Mouse (Mus musculus) adrenal gland, postnatal 14 days (tissue): ENCODE measurements around the gene Sox3. TPM values are rescaled to one million over a fixed set of nuclear protein-coding genes. Genes with fewer than 3 reads are reported as not detected.

Experiments
- DNase-seq: peaks from one replicate; pipeline ENCODE4 v3.0.0; 2021; ENCODE audit warnings: mixed read lengths
- long read RNA-seq, 2 experiments: library from polyadenylated mRNA; stranded (forward); transcript quantifications; one replicate each; pipeline ENCODE4 v2.0.0; 2021
- total RNA-seq: library from RNA; stranded (reverse); gene quantifications from 2 replicates; pipeline ENCODE4 v1.2.3, GENCODE M21; 2021

Sox3 gene
- not detected in 2 replicates for total RNA-seq
- long read RNA-seq, experiment 1 = 0 reads
- long read RNA-seq, experiment 2 = 0 reads

DNA sequence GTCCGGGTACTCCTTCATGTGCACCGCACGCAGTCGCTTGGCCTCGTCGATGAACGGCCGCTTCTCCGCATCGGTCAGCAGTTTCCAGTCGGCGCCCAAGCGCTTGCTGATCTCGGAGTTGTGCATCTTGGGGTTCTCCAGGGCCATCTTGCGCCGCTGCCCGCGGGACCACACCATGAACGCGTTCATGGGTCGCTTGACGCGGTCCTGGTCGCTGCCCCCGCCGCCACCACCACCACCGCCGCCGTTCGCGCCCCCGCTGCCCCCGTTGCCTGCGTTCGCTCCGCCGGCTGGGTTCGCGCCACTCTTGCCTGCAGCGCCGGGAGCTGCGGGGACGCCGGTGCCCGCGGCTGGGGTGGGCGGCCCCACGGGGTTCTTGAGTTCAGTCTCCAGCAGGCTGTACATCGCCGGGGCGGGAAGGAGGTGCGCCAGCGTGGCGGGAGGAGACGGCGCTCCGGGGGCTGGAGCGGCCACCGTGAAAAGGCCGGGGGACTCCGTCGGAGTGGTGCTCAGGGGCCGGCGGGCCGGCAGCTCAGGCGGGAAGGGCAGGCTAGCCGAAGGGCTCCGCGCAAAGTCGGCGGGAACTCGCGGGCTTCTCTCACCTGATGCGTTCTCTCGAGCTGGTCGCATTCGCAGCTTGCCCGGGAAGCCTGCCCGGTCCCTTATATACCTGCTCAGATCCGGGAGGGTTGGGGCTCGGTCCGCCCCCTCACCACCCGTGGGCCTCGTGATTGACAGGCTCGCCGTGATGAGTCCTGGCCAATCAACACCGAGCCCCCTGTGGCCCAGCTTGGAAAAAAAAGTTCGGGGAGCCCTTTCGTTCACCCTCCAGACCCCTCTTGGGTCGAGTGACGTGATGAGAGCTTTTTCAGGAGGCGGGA is at the start of gene Sox3:
Gene Sox3, minus strand, starts transcription at position 630 of the 881 bp plus-strand sequence.
- no peak for DNase-seq

DNA sequence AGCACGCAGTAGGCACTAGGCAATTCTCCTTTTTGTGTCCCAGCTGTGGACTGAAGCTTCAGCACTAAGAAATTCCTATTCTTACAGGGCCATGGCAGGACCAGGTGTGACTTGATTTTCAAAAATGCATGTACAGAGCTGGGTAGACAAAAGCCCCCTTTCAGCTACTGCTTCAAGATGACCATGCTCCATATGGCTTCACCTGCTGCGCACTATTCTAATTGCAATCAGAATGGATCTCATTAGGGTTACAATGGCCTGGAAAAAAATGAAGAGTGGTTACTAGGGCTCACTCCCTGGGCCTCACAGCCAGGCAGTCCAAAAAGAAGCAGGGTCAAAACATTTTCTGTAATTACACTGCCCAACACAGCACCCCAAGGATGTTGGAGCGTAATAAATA is 47.0 kb upstream of the Sox3 start:
- no peak for DNase-seq

DNA sequence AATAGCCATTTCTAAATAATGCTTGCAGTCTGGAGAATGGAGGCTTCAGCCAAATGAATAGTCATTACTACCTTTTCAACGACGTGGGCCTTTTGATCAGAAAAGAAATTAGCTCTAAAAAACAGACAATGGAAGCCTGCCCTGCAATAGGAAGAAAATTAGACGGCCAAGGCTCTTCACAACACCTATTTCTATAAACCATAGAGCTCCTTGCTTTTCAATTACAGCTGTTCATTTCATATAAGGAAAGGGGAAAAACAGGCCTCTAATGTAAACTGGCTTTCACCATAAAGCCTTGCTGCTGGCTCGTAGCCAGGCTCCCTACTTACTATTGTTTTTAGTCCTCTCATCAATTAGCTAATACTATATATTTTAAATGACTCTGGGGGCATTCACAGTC is 6.3 kb upstream of the Sox3 start:
- DNase-seq = no peak

DNA sequence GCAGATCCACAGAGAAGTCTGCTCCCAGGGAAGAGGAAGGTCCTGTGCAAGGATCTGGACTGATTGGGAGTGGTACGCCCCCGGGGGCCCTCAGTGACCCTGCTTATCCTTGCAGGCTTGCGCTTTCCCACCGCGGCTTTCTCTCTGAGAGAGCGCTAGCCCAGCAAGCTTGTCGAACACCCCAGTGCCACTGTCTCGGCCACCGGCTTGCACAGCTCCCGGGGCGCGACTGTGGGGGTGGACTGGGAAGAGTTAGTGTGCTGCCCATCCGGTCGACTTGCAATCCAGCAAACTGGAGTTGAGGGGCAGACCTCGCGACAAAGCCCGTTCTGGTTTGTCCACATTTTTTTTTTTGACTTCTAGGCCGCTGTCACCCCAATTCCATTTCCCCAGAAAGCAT is 5.4 kb upstream of the Sox3 start:
- no peak for DNase-seq

DNA sequence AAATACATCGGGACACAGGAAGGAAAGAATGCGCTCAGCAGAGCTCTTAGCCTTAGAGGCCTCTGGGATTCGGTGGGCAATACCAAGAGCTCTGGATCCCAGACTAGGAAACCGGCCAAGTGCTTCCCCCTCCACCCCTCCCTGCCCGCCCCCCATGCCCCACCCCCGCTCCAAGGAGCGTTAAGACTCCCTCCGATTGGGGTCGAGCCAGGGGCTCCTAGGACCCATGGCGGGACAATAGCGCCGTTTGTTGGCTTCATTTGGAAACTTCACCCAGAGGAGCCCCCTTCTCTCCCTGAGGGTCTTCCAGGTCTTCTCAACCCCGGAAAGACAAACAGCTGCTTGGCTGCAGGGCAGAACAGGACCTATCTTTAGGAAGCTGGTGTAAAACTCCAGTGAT is 3.1 kb upstream of the Sox3 start:
- DNase-seq = no peak

DNA sequence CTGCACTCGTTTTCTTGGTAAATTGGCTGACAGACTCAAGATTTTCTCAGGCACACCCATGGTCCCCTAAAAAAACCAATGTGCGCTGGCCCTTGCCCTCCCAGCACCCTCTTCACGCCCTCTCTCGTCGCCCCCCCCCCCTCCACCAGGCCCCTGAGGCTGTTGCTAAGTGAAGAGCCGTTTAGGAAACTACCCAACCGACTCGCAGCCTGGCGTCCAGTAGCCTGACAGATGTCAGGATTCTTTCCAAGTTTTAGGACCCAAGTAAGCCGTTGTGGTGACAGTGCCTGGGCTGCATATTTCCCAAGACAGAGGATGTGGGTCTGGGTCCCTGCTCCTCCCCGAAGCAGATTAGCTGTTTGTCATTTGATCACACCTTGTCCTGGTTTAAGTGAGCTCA is 2.2 kb upstream of the Sox3 start:
- DNase-seq = no peak

DNA sequence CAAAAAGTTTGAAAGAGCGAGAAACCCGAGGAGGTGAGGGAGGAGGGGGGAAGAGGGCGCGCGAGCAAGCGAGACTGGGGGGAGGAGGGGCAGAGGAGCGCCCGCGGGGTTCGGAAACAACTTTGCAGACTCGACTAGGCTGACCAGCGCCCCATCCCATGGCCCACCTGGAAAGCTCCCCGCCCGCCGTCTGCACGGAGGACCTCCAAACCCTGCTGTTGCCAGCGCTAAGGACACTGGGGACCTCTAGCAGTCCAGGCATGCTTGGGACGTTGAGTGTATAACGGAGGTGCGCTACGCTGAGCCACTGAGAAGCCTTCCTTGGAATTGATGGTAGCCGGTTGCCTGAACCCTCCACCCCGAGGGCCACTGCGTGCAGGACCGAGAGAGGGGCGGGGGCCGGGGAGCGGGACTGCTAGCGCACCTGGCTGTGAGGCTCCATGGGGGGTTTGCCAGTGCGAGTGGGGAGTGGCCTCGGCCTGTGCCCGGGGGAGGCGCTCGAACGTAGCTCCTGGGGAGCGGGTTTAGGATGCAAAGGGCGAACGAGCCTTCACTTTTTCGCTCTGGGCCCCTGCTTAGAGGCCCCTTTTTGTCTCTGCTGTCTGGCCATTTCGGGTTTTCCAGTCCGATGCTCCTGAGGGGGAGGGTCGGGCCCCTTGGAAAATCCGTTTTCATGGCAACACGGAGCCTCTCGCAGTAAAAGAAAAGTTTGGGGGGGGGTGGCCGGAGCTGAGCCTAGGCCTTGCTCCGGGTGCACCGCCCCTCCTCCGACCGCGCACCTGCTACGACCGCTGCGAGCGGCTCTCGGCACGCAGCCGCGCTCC is 702 bp upstream of the Sox3 start:
- no peak for DNase-seq

DNA sequence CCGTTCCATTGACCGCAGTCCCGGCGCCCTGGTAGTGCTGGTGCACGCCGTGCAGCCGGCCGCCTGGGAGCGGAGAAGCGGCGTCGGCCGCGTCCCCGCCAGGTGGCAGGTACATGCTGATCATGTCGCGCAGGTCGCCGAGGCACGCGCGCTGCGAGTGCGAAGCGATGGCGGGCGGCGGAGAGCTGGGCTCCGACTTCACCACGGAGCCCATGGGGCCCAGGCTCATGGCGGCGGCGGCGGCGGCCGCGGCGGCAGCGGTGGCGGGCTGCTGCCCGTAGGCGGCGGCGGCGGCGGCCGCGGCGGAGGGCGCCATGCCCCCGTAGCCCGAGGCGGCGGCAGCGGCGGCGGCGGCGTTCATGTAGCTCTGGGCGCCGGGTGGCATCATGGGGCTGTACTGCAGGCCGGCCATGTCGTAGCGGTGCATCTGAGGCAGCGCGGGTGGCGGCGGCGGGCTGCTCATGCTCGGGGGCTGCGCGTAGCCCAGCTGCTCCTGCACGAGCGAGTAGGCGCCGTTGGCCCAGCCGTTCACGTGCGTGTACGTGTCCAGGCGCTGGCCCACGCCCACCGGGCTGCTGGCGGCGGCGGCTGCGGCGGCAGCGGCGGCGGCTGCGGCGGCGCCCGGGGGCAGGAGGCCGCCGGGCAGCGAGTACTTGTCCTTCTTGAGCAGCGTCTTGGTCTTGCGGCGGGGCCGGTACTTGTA is 981 bp downstream of the Sox3 start:
- peak; percentile 7 for DNase-seq

DNA sequence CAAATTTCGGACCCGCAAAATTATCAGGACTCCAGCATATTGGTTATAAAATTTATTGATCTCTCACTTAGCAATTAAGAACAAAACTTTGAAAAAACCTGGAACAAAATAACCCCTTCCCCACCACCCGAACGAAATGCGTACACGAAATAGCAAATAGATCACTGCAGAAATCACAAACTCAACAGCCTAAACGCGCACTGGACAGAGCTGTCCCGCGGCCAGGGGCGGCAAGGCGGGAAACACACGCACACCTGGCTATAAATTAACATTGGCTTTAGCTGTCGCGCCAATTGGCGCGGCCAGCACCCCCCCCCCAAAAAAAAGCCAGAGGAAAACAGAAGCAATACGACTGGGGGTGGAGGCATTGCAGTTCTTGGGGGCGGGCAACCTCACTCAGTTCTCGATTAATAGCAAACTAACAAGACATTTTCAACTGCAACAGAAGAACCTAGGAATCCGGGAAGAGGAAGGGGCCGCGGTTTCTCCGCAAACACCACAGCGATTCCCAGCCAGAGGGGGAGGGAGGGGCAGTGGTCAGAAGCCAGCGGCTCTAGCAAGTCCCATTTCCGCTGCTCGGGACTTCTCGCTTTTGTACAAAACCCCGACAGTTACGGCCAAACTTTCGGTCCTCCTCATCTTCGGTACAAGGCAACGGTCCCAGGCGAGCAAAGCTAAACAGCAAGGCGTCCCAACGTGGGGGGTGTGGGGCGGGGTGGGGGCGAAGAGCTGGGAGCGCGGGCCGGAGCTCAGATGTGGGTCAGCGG is 1.7 kb downstream of the Sox3 start:
- no peak for DNase-seq

DNA sequence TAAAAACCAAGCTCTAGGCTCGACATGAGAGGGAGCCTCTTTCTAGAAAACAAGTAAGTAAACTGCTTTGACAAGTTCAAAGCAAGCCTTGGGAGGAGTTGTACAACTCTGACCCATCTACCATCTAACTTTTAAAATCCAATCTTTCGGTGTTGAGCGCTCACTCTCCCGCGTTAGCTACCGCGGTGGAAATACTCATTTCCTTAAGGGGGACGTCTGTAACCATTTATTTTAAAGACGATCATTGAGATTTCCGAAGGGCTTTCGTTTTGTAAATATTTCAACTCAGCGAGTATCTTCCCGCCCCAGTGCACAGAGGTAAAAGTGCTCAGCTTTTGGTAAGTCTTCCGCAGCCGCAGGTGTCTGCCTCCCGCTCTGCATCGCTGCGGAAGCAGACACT is 2.6 kb downstream of the Sox3 start:
- no peak for DNase-seq

DNA sequence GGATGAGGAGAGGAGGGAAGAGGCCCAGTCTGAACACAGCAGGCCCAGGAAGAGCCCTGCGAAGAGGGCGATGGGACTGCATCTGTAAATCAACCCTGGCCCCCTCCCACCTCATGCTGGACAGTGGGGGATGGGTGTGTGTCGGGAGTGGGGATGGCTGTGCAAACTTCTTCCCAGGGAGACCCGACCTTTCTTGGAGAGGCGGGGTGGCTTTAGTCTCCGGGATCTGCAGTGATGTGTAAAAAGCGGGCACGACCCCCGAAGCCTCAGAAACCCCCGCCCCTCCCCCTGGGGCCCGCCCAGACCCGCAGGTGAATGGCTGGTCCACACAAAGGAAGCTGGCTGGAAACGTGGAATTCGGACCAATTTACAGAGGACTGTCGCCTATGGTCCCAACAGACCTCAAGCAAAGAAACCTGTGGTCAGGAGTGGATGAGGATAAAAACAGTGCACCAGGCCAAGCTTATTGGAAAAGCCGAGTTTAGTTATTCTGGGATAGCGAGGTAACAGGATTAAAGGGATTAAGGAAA is 3.2 kb downstream of the Sox3 start:
- DNase-seq = no peak
